Mouse (Mus musculus) heart, adult 11 months (tissue): Measurements from ENCODE around the gene Gm3952.

Experiments used
- DNase-seq: peaks from one replicate; pipeline ENCODE4 v3.0.0; 2022

The Gm3952 gene

GRCm38 (mm10) chr8:128798594-128798993 lies at the start of gene Gm3952:
TSS of gene Gm3952 (minus strand) at chr8:128798694.
- DNase-seq: no peak

DNA sequence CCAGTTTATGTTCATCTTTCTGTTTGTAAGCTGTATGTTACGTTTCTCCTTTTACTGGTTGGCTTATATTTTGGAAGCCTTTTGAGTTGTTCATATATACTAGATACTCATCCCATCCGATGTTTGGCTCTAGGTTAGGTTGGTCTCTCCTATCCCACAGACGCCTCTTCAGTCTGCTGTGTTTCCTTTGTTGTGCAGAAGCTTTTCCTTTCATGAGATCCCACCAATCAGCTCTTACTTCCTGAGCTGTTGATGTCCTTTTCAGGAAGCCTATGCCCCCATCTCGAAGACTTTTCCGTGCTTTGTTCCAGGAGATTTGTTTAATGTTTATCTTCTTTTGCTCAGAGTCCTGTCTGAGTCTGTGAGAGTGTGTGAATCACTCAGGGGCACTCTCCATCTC lies 45.3 kb upstream of the Gm3952 start:
- DNase-seq: no peak

DNA sequence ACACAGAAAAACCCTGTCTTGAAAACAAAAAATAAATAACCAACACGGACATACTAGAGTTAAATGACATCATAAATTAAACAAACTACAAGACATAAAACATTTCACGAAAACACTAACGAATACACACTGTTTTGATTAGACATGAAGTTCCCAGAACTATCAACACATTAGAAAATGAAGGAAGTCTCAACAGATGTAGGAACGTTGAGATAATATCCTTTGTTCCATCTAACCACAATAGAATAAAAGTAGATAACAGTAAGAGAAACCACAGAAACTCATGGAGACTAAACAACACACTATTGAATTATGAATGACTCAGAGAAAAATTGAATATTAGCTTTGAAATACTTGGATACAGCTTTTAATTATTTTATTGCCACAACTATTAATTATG lies 14.0 kb upstream of the Gm3952 start:
- DNase-seq: no peak

- DNase-seq: no peak
Measured at GRCm38 (mm10) chr8:128735692-128736091, 62.8 kb downstream of the Gm3952 start.

DNA sequence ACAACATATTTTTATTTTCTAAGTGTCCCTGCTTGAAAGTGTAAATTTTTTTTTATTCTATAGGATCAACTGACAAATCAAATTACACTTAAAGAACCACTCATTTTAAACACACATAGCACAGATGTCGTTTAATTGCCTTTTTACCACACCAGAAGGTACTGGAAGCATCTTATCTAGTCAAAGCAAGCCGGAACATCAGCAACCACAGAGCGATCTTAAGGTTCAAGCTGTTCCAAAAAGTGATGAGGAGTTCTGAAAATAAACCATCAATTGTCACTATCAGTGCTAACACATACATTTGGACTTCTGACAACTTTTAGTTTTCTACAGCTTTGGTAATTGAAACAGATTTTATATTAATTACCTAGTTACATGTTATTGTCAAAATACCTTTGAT lies 64.4 kb downstream of the Gm3952 start:
- DNase-seq: no peak

- no peak for DNase-seq
Measured at GRCm38 (mm10) chr8:128732254-128732653, 66.2 kb downstream of the Gm3952 start.

DNA sequence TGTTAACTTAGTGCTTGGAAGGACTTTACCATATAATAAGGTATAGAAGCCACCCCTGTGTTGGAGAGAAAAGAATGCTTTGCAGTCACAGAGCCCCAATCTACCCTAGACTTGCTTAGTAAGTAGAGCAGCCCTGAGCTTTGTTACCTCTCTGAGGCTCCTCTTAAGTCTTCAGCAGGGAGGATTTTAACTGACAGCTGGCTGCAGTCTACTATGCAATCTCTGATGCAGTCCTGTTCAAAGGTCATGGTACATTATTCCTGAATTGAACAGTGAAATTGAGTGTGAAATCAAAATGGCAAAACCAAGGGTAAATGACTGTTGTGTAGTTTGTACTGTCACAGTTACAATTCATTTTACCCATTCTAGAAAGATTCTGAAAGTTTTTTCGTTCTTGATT lies 71.3 kb downstream of the Gm3952 start:
- no peak for DNase-seq

GRCm38 (mm10) chr8:128724819-128725218 lies 73.7 kb downstream of the Gm3952 start:
- DNase-seq: no peak

GRCm38 (mm10) chr8:128716184-128716583 lies 82.3 kb downstream of the Gm3952 start:
- DNase-seq: no peak

- DNase-seq: peak; percentile 96
Measured at GRCm38 (mm10) chr8:128709261-128709660, 89.2 kb downstream of the Gm3952 start.

- DNase-seq: no peak
Measured at GRCm38 (mm10) chr8:128704836-128705235, 93.7 kb downstream of the Gm3952 start.

GRCm38 (mm10) chr8:128704376-128704775 lies 94.1 kb downstream of the Gm3952 start:
- DNase-seq: no peak

DNA sequence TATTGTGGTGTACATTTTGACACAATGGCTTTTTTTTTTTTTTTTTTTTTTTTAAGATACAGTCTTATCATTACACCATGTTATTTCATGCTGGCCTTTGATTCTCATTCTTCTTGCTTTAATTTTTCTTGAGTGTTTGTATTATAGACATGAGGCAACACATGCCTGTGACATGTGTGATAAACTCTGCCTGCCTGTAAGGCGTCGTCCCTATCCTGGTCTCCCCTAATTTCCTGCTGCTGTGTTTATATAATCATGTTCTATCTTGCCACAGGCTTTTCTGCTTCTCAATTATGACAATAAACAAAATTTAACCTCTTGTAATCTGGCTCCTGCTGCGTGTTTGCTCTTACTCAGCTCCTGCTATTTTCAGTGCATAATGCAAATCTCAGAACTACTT lies 100.5 kb downstream of the Gm3952 start:
- no peak for DNase-seq

DNA sequence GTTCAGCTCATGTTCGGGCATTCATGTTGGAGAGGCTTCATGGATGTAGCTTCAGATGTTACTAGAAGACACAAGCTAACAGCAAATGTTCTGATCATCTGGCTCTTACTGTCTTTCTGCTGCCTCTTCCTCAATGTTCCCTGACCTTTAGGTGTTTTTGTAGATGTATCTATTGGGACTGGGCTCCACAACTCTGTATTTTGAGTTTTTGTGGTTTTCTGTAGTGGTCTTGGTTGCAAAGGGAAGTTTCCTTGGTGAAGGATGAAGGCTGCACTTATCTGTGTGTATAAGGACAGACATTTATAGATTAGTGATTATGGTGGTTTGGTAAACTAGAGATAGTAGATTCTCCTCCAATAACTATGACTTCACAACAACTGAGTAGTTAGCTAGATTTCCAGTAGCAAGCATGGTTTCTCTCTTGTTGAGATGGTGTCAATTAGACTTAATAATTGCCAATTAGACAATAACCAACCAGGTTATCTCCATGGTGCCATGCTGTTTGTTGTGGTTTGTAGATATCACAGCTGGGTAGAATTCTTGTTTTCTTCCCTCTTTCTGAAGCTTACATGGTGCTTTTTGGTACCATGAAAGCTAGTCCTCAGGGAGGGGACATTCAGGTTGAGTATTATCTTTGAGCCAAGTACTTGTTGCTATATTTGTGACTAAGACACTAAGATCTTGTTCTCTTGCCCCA lies 101.6 kb downstream of the Gm3952 start:
- no peak for DNase-seq
